Mouse (Mus musculus): Measurements from ENCODE around the gene 1110032A03Rik. TPM values are rescaled to one million over a fixed set of nuclear protein-coding genes. Genes with fewer than 3 reads are reported as not detected.

The 1110032A03Rik gene
- polyA plus RNA-seq, 1 experiment from 2014 or later, result 24.5 TPM

GRCm38 (mm10) chr9:50808471-50808870 lies 33.2 kb upstream of the 1110032A03Rik start:
- peaks cover 87% of the 10 kb centered on the region for H3K36me3 ChIP-seq
- peaks cover 8% of the 10 kb centered on the region for H3K4me1 ChIP-seq
- 80% methylated on average over 6 of the region's 6 CpGs for WGBS
- no peak overlapping the region for H3K9ac ChIP-seq
- no peak for ATAC-seq (ENCODE audit: extremely low read depth, insufficient number of reproducible peaks, low FRiP score, low TSS enrichment)
- H3K4me3 ChIP-seq, result no peak overlapping the region
- H3K9me3 ChIP-seq, result no peaks in the 10 kb centered on the region
- no peaks in the 10 kb centered on the region for H3K27me3 ChIP-seq (replicated peaks)
- H3K27ac ChIP-seq (replicated peaks), result no peak overlapping the region
- H3K4me2 ChIP-seq, result no peak overlapping the region

GRCm38 (mm10) chr9:50803055-50803671 lies 27.8 kb upstream of the 1110032A03Rik start:
- peak; percentile 73; the same call in 1 of the 2 replicates for ATAC-seq (ENCODE audit: extremely low read depth, insufficient number of reproducible peaks, low FRiP score, low TSS enrichment)
- Histone ChIP-seq H3K9me3 (no peaks in the 10 kb centered on the region), H3K27me3 (replicated peaks) (no peaks in the 10 kb centered on the region), H3K4me2 (no peak overlapping the region), H3K36me3 (peaks cover 88% of the 10 kb centered on the region), H3K4me1 (no peaks in the 10 kb centered on the region), H3K27ac (replicated peaks) (no peak overlapping the region), H3K4me3 (no peak overlapping the region), H3K9ac (no peak overlapping the region)
- 76% methylated on average over 7 of the region's 7 CpGs for WGBS

DNA sequence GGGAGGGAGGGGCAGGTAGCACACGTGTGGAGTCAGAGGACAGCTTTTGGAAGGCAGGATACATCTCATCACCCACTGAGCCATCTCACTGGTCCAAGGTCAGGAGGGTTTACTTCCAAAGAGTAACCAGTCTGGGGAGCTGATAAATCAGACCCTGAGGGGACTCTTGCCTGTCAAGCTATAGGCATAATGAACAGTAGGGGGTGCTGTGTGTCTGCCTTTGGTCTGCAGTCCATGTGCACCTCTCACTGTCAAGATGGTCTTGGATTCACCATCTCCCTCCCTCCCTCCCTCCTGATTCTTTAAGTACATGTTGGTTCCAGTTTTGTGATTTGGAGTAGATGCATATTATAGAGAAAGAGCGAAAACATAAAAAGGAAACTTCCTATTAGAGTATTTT lies 25.7 kb upstream of the 1110032A03Rik start:
- Histone ChIP-seq H3K27me3 (replicated peaks) (no peaks in the 10 kb centered on the region), H3K9me3 (no peaks in the 10 kb centered on the region), H3K4me1 (no peaks in the 10 kb centered on the region), H3K9ac (no peak overlapping the region), H3K4me3 (no peak overlapping the region), H3K27ac (replicated peaks) (no peak overlapping the region), H3K4me2 (no peak overlapping the region), H3K36me3 (peaks cover 85% of the 10 kb centered on the region)
- ATAC-seq (ENCODE audit: extremely low read depth, insufficient number of reproducible peaks, low FRiP score, low TSS enrichment), result no peak
- 56% methylated on average over 2 of the region's 2 CpGs for WGBS

DNA sequence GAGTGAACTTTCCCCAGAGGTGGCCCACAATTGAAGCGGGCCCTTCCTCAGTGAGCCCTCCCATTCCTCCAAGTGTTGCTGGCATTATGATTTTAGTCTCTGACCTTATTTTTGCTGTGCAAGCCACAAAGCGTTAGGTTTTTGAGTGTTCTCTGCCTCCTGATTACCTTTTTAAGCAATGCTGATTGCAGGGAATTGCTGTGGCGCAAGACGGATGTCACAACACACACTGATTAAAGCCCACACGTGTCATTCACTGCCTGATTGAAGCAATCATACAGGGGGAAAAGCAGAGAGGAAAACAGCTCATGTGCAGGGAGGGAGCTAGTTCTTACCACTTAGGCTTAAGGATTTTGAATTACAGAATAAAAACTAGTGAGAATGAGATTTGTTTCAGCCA lies 23.0 kb upstream of the 1110032A03Rik start:
- WGBS, result 83% methylated on average over 5 of the region's 5 CpGs
- H3K36me3 ChIP-seq, result peaks cover 78% of the 10 kb centered on the region

GRCm38 (mm10) chr9:50797641-50798040 lies 22.3 kb upstream of the 1110032A03Rik start:
- 91% methylated on average over 7 of the region's 7 CpGs for WGBS

More for the DNA sequence above, 23.0 kb upstream of the 1110032A03Rik start:
- Histone ChIP-seq H3K4me3 (no peak overlapping the region), H3K27me3 (replicated peaks) (no peaks in the 10 kb centered on the region), H3K4me2 (no peak overlapping the region), H3K4me1 (no peaks in the 10 kb centered on the region), H3K9me3 (no peaks in the 10 kb centered on the region), H3K9ac (no peak overlapping the region), H3K27ac (replicated peaks) (no peak overlapping the region)
- ATAC-seq (ENCODE audit: extremely low read depth, insufficient number of reproducible peaks, low FRiP score, low TSS enrichment), result no peak

GRCm38 (mm10) chr9:50796776-50797175 lies 21.5 kb upstream of the 1110032A03Rik start:
- Histone ChIP-seq H3K27ac (replicated peaks) (no peak overlapping the region), H3K27me3 (replicated peaks) (no peaks in the 10 kb centered on the region), H3K4me1 (no peaks in the 10 kb centered on the region), H3K4me3 (no peak overlapping the region), H3K4me2 (no peak overlapping the region), H3K9ac (no peak overlapping the region), H3K9me3 (no peaks in the 10 kb centered on the region), H3K36me3 (peaks cover 74% of the 10 kb centered on the region)
- no peak for ATAC-seq (ENCODE audit: extremely low read depth, insufficient number of reproducible peaks, low FRiP score, low TSS enrichment)
- WGBS, result 87% methylated on average over 8 of the region's 8 CpGs

More at GRCm38 (mm10) chr9:50797641-50798040, 22.3 kb upstream of the 1110032A03Rik start:
- Histone ChIP-seq H3K27me3 (replicated peaks) (no peaks in the 10 kb centered on the region), H3K4me1 (no peaks in the 10 kb centered on the region), H3K27ac (replicated peaks) (no peak overlapping the region), H3K4me2 (no peak overlapping the region), H3K4me3 (no peak overlapping the region), H3K9ac (no peak overlapping the region), H3K36me3 (peaks cover 73% of the 10 kb centered on the region), H3K9me3 (no peaks in the 10 kb centered on the region)
- no peak for ATAC-seq (ENCODE audit: extremely low read depth, insufficient number of reproducible peaks, low FRiP score, low TSS enrichment)

- no peak overlapping the region for H3K4me2 ChIP-seq
- no peaks in the 10 kb centered on the region for H3K27me3 ChIP-seq (replicated peaks)
- H3K36me3 ChIP-seq, result peaks cover 73% of the 10 kb centered on the region
- WGBS, result 92% methylated on average over 3 of the region's 3 CpGs
- H3K9me3 ChIP-seq, result no peaks in the 10 kb centered on the region
- H3K4me1 ChIP-seq, result no peaks in the 10 kb centered on the region
- H3K9ac ChIP-seq, result no peak overlapping the region
- no peak overlapping the region for H3K4me3 ChIP-seq
- ATAC-seq (ENCODE audit: extremely low read depth, insufficient number of reproducible peaks, low FRiP score, low TSS enrichment), result no peak
- no peak overlapping the region for H3K27ac ChIP-seq (replicated peaks)
Measured at GRCm38 (mm10) chr9:50795266-50795665, 19.9 kb upstream of the 1110032A03Rik start.

DNA sequence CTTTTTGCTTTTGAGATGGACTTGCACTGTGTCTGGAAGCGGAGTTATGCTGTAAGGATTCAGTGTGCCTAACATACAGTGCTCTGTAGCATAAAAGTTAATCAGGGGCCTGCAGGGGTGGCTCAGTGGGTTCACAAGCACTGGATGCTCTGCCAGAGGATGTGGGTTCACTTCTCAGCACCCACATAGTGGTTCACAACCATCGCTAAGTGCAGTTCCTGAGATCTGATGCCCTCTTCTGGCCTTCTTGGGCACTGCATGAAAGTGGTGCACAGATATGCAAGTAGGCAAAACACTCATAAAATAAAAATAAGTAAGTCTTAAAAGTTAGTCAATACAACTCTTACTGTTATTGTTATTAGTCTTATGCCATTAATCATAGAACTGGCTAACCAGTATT lies 6.8 kb upstream of the 1110032A03Rik start:
- H3K27ac ChIP-seq (replicated peaks), result no peak overlapping the region
- H3K9me3 ChIP-seq, result no peaks in the 10 kb centered on the region
- no peak for ATAC-seq (ENCODE audit: extremely low read depth, insufficient number of reproducible peaks, low FRiP score, low TSS enrichment)
- H3K4me2 ChIP-seq, result no peak overlapping the region
- 73% methylated on average over 2 of the region's 2 CpGs for WGBS
- H3K4me1 ChIP-seq, result no peaks in the 10 kb centered on the region
- peaks cover 91% of the 10 kb centered on the region for H3K36me3 ChIP-seq
- no peak overlapping the region for H3K9ac ChIP-seq
- no peaks in the 10 kb centered on the region for H3K27me3 ChIP-seq (replicated peaks)
- H3K4me3 ChIP-seq, result no peak overlapping the region

DNA sequence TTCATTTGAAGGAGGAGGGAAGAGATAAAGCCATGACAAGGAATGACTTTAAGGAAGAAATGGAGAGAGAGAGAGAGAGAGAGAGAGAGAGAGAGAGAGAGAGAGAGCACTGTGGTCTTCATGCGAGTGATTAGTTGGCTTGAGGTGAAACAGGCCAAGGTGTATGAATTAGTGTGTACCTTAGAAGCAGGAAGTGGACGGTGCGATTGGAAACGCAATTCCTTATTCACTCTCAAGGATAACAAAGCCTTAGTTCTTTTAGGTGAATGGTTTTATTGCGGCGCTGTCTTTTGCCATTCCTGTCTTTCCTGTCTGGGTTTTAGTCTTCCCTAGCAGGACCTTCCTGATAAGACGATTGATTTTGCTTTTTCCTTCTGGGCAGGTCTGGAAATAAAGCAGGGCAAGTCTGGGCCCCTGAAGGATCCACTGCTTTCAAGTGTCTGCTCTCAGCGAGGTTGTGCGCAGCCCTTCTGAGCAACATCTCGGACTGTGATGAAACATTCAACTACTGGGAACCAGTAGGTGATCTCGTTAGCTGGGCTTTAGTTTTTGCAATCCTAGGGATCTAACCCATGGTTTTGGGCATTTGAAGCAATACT lies 941 bp upstream of the 1110032A03Rik start:
- peak overlapping the region; percentile 97 for H3K4me3 ChIP-seq
- no peak overlapping the region for H3K27ac ChIP-seq (replicated peaks)
- 58% methylated on average over 11 of the region's 11 CpGs for WGBS

DNA sequence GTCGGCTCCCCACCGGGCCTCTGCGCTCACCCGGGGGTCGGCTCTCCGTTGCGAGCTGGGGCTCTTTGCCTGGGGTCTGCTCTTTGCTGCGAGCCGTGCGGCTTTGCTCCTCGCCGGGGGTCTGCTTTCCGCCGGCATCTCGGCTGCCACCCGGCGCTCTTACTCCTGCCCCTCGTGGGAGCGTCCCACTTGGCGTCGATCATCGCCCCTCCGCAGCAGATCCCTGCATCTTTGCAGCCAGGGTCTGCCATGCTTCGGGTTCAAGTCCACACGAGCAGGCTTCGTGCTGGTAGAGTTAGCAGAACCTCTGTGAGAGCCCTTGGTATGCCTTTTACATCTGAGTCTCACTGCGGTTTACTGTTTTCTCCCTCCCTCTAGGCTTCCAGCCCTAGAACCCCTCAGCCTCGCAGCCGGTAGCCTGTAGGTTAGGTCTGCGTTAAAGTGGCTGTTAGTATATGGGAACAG lies 374 bp upstream of the 1110032A03Rik start:
- Histone ChIP-seq H3K4me3 (peak overlapping the region; percentile 97), H3K4me2 (peak overlapping the region; percentile 86), H3K27me3 (replicated peaks) (no peaks in the 10 kb centered on the region), H3K4me1 (peaks cover 21% of the 10 kb centered on the region), H3K36me3 (peaks cover 47% of the 10 kb centered on the region), H3K9ac (peak overlapping the region; percentile 97), H3K9me3 (no peaks in the 10 kb centered on the region), H3K27ac (replicated peaks) (peak overlapping the region; percentile 70)
- ATAC-seq (ENCODE audit: extremely low read depth, insufficient number of reproducible peaks, low FRiP score, low TSS enrichment), result no peak
- WGBS, result under 1% methylated on average over 27 of the region's 30 CpGs

More for the DNA sequence above, 941 bp upstream of the 1110032A03Rik start:
- Histone ChIP-seq H3K27me3 (replicated peaks) (no peaks in the 10 kb centered on the region), H3K4me1 (peaks cover 21% of the 10 kb centered on the region), H3K36me3 (peaks cover 49% of the 10 kb centered on the region), H3K9ac (peak overlapping the region; percentile 97), H3K4me2 (peak overlapping the region; percentile 86), H3K9me3 (no peaks in the 10 kb centered on the region)
- ATAC-seq (ENCODE audit: extremely low read depth, insufficient number of reproducible peaks, low FRiP score, low TSS enrichment), result no peak

DNA sequence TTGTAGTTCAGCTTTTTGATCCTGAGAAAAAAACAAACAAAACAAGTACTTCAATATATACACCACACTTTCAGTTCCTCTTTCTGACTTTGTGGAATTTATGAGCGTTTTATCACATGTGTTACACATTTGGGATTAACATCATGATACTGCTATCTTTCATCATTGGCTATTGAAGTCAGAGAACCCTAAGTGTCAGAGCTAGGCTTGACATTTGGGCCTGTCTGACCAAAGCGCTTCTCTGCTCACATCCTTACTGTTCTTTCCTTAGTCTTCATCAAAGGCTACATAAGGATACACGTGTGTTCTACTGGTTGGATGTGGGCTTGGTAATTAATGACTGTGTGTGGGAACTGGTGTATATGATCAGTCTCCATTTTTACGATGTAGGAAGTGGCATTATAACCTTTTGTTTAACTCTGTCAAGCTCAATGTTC lies 1.3 kb downstream of the 1110032A03Rik start:
- H3K9ac ChIP-seq, result peak overlapping the region; percentile 97
- no peak overlapping the region for H3K4me3 ChIP-seq
- peaks cover 32% of the 10 kb centered on the region for H3K36me3 ChIP-seq
- peak overlapping the region; percentile 86 for H3K4me2 ChIP-seq
- H3K27ac ChIP-seq (replicated peaks), result no peak overlapping the region
- ATAC-seq (ENCODE audit: extremely low read depth, insufficient number of reproducible peaks, low FRiP score, low TSS enrichment), result no peak
- H3K4me1 ChIP-seq, result peaks cover 28% of the 10 kb centered on the region
- 71% methylated on average over 4 of the region's 4 CpGs for WGBS
- H3K9me3 ChIP-seq, result no peaks in the 10 kb centered on the region
- no peaks in the 10 kb centered on the region for H3K27me3 ChIP-seq (replicated peaks)

DNA sequence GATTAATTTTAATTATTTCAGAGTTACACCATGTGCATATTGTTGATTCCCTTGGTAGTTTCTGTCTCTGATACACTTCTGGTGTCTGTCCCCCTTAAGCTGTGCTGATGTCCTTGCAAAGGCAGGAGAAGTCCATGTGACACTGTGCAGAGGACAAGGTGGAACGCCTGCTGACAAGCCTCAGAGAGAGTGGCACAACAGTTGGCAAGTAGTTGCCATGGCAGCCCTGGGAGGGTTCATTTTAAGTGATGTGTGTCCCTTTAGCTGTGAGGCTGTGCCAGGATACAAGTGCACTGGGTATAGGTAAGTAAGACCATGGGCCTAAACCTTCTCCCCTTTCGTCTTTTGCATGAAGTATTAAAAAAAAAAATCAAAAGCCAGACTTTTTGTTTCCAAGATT lies 5.3 kb downstream of the 1110032A03Rik start:
- Histone ChIP-seq H3K4me2 (no peak overlapping the region), H3K4me1 (peaks cover 31% of the 10 kb centered on the region), H3K36me3 (peaks cover 19% of the 10 kb centered on the region), H3K9me3 (no peaks in the 10 kb centered on the region), H3K9ac (peak overlapping the region; percentile 50; the same call in 1 of the 2 replicates), H3K4me3 (no peak overlapping the region), H3K27me3 (replicated peaks) (no peaks in the 10 kb centered on the region), H3K27ac (replicated peaks) (no peak overlapping the region)
- ATAC-seq (ENCODE audit: extremely low read depth, insufficient number of reproducible peaks, low FRiP score, low TSS enrichment), result no peak
- WGBS, result 69% methylated on average over 2 of the region's 2 CpGs

Data from heart, embryonic 13.5 days (tissue).